Mouse (Mus musculus) gastrocnemius, postnatal 36 days (tissue): ENCODE measurements around the gene Zfp827. TPM values are rescaled to one million over a fixed set of nuclear protein-coding genes. Genes with fewer than 3 reads are reported as not detected.
"Not testable (repeated sequence)": the region's sequence is repeated elsewhere in the genome, so short reads cannot be mapped to it uniquely, and the experiment has no call there.

Experiments used
- DNase-seq, 2 experiments: peaks; one replicate each; pipeline ENCODE4 v3.0.0; 2022
- intact Hi-C: fragments of 180-260 bp; cut with DNase I; formaldehyde crosslinking; loops from one replicate; pipeline ENCODE4 v1.15.1; 2025
- total RNA-seq, 2 experiments: library from RNA; stranded (reverse); gene quantifications; 2 replicates each; pipeline ENCODE4 v1.2.3; 2021

Gene Zfp827
- total RNA-seq, 2 experiments from 2014 or later: 1.8 to 6.5 TPM

GRCm38 (mm10) chr8:79103923-79104580 lies 75.8 kb downstream of the Zfp827 start:
- intact Hi-C loops: no loop called here
- DNase-seq: no peak

GRCm38 (mm10) chr8:79104634-79105033 lies 76.4 kb downstream of the Zfp827 start:
- intact Hi-C loops: no loop called here
- no peak for DNase-seq

GRCm38 (mm10) chr8:79105186-79105585 lies 76.9 kb downstream of the Zfp827 start:
- DNase-seq: no peak
- intact Hi-C loops: no loop called here

GRCm38 (mm10) chr8:79111461-79111860 lies 83.2 kb downstream of the Zfp827 start:
- no peak for DNase-seq
- intact Hi-C loops: no loop called here

DNA sequence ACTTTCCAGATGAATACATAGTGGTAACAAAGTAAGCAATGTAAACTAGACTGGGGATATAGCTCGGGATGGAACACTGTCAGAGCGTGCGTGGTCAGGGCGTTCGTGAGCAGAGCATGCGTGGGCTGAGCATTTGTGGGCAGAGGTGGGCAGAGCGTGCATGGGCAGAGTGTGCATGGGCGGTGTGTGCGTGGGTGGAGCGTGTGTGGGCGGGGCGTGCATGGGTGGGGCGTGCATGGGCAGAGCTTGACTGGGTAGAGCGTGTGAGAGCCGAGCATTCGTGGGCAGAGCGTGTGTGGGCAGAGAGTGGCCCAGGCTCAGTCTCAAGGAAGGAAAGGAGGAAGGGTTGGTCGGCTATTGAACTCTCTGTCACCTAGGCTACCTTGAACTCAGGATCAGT lies 84.2 kb downstream of the Zfp827 start:
- intact Hi-C loops: no loop called here
- no peak for DNase-seq

GRCm38 (mm10) chr8:79113533-79113932 lies 85.3 kb downstream of the Zfp827 start:
- intact Hi-C loops: no loop called here
- DNase-seq: no peak

GRCm38 (mm10) chr8:79114561-79114960 lies 86.3 kb downstream of the Zfp827 start:
- peak in 1 of 2 experiments; percentile 60 for DNase-seq
- intact Hi-C loops: no loop called here

DNA sequence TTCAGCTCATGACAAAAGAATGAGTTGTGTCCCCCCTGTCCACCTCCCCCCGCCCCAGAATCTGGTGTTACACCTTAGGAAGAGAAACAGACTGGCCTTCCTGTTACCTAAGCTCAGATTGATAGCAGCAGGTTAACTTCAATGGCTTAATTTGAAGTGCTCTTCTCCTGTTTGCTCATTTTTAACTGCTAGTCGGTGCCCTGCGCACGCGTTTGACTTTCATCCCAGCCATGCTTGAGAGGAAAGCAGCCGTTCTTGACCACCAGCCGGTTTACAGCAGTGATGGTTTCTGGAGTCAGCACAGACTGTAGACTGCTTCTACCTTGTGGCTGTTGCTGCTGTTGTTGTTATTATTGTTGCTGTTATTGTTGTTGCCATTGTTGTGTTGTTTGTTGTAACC lies 88.2 kb downstream of the Zfp827 start:
- intact Hi-C loops: no loop called here
- DNase-seq: no peak

DNA sequence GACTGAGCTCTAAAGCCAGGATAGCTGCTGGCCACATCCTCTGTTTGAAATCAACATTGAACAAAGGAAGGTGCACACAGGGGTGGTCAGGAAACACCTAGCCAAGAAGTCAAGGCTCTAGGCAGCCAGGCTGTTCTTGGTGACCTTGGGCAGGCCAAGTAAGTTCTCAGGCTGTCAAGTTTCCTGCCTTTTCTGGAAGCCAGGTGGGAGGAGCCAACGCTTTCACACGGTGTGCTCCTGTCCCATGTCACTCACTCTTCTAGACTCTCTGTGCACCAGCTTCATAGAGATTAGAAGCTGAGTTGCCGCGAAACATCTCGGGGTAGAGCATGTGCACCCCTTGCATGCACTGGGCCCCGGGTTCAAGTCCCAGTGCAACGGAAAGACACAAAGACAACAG lies 89.5 kb downstream of the Zfp827 start:
- no peak for DNase-seq
- intact Hi-C loops: no loop called here

DNA sequence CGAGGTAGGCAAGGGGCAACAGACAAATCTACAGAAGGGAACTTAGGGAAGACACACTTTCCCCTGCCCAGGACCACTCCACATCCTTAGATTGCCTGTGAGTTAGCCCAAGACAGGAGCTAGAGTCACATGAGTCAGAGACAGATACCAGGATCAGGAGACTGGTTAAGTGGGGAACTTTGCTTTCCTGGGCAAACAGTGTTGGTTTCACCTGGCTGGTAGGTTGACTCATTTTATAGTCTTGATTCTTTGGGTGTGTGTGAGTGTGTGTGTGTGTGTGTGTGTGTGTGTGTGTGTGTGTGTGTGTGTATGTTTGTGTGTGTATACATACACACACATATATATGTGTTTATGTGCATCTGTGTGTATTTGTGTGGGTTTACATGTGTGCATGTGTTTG lies 93.4 kb downstream of the Zfp827 start:
- intact Hi-C loops: no loop called here
- DNase-seq: no peak

GRCm38 (mm10) chr8:79124231-79124630 lies 96.0 kb downstream of the Zfp827 start:
- intact Hi-C loops: no loop called here
- DNase-seq: no peak

- intact Hi-C loops: no loop called here
- DNase-seq: no peak
Observed at GRCm38 (mm10) chr8:79127211-79127816, 99.1 kb downstream of the Zfp827 start.

GRCm38 (mm10) chr8:79128534-79128933 lies 100.3 kb downstream of the Zfp827 start:
- DNase-seq, intact Hi-C loops: not testable (repeated sequence)

- intact Hi-C loops: no loop called here
- DNase-seq: no peak
Observed at GRCm38 (mm10) chr8:79139614-79140013, 111.4 kb downstream of the Zfp827 start.

DNA sequence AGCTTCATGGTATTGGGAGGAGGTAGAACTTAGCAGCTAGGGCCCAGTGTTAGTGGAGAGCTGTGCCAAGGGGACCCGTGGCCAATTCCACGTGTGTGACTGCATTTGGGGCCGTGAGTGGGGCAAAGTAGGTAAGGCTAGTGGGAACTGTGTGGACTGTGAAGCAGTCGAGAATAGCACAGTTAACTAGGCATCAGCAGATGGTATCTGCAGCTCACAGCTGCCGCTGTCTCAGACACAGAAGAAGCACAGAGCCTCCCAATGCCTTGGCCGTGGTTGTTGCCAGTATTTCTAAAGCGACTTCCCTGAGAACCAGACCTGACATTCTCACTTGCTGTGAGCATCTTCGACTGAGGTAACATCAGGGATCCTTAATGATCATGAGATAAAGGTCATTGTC lies 112.7 kb downstream of the Zfp827 start:
- intact Hi-C loops: no loop called here
- DNase-seq: no peak

DNA sequence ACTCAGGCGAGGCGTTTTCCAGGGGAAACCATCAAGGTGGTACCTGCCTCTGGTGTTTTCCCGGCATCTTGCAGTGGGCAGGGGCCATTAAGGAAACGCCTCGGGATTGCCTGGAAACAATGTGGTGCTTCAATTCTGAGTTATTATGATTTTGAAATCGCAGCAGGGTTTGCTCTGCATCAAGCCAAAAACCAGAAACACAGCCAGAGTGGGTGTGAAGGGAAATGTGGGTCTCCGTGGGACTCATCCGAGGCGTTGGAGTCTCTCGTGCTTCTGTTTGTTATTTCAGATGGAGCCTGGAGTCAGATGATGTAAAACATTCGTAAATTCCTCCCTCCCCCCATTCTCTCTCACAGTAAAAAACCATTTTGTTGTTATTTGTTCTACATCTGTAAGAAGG lies 113.4 kb downstream of the Zfp827 start:
- DNase-seq: no peak
- intact Hi-C loops: no loop called here

- intact Hi-C loops: no loop called here
- DNase-seq: no peak
Observed at GRCm38 (mm10) chr8:79143729-79144128, 115.5 kb downstream of the Zfp827 start.

- intact Hi-C loops: no loop called here
- no peak for DNase-seq
Observed at GRCm38 (mm10) chr8:79145210-79145609, 117.0 kb downstream of the Zfp827 start.

DNA sequence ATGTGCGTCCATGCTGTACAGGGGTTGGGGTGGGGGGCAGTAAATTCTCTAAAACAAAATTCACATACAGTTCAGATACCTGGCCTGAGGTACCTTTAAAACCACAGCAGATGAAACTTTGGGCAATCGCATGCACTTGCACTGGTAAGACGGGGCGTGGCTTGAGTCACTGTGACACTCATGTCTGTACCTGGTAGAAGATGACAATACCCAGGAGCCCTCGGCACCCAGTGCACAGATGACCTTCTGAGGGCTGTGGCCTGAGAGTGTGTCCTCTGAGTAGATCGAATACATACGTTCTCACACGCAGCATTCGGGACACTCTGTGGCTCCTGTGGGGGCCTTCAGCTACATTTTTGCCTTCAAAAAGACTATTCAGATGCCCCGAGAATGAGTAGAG lies 117.4 kb downstream of the Zfp827 start:
- intact Hi-C loops: no loop called here
- DNase-seq: no peak

GRCm38 (mm10) chr8:79148799-79149198 lies 120.6 kb downstream of the Zfp827 start:
- DNase-seq: no peak
- intact Hi-C loops: no loop called here

DNA sequence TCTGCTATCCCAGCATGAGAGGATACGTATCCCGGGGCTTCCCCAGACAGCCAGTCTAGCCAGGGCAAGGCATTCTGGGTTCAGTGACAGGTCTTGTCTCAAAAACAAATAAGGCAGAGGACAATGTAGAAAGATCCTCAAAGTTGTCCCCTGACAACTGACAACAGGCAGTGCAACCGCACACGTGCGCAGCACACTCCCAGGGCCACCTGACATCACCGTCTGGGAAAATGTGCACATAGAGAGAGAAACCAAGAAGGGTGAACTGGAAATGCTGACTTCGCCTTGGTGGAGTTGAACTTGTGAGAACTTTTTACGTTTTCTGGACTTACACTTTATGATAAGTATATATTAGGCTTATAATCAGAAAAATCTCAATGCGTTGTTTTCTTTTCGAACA lies 121.6 kb downstream of the Zfp827 start:
- no peak for DNase-seq
- intact Hi-C loops: no loop called here

- intact Hi-C loops: no loop called here
- DNase-seq: no peak
Observed at GRCm38 (mm10) chr8:79150544-79151192, 122.4 kb downstream of the Zfp827 start.
